Mouse (Mus musculus): ENCODE data around the gene Apba1.

DNA sequence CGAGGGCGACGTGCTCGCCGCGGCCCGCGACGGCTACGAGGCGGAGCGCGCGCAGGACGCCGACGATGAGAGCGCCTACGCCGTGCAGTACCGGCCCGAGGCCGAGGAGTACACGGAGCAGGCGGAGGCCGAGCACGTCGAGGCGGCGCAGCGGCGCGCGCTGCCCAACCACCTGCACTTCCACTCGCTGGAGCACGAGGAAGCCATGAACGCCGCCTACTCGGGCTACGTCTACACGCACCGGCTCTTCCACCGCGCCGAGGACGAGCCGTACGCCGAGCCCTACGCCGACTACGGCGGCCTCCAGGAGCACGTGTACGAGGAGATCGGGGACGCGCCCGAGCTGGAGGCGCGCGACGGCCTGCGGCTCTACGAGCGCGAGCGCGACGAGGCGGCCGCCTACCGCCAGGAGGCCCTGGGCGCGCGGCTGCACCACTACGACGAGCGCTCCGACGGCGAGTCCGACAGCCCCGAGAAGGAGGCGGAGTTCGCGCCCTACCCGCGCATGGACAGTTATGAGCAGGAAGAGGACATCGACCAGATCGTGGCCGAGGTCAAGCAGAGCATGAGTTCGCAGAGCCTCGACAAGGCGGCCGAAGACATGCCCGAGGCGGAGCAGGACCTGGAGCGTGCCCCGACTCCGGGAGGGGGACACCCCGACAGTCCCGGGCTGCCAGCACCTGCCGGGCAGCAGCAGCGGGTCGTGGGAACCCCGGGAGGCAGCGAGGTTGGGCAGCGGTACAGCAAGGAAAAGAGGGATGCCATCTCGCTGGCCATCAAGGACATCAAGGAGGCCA is 134.6 kb downstream of the Apba1 start:
- TF ChIP-seq HCFC1 (IDR thresholded peaks at IDR 0.05; ENCODE audit: borderline replicate concordance, insufficient read depth, low read length) (no peak), ZNF384 (IDR thresholded peaks at IDR 0.05; ENCODE audit: low read depth, low read length) (no peak), MAFK (IDR thresholded peaks at IDR 0.05; ENCODE audit: insufficient read depth, low read depth, low read length) (no peak), ZC3H11A (IDR thresholded peaks at IDR 0.05; ENCODE audit: borderline replicate concordance, low read depth, low read length) (no peak)

All from ES-E14 (cell line).